Mouse (Mus musculus) intestine, embryonic 15.5 days (tissue): Measurements from ENCODE around the gene Hcn3. TPM values are rescaled to one million over a fixed set of nuclear protein-coding genes. Genes with fewer than 3 reads are reported as not detected.
A peak's percentile ranks its signal among the peaks of the same experiment; 100 is the strongest.

Experiments
- ATAC-seq: fragments of 200-750 bp; cut with Nextera tagmentation; 2 replicates; pipeline ENCODE4 v1.8.0; 2017; ENCODE audit warnings: moderate TSS enrichment, moderate library complexity
- H3K27ac ChIP-seq: fragments of 300-500 bp; sonication (generic); 2 replicates; pipeline ENCODE4 v1.5.1; 2015; ENCODE audit warnings: mild to moderate bottlenecking, inconsistent platforms
- H3K27me3 ChIP-seq: fragments of 300-500 bp; sonication (generic); replicated peaks from 2 replicates; pipeline ENCODE4 v1.6.1; 2015; ENCODE audit warnings: inconsistent platforms
- H3K36me3 ChIP-seq: fragments of 300-500 bp; sonication (generic); 2 replicates; pipeline ENCODE4 v1.6.1; 2015; ENCODE audit warnings: inconsistent platforms
- H3K4me1 ChIP-seq: fragments of 300-500 bp; sonication (generic); replicated peaks from 2 replicates; pipeline ENCODE4 v1.6.1; 2015; ENCODE audit warnings: inconsistent platforms
- H3K4me2 ChIP-seq: fragments of 300-500 bp; sonication (generic); replicated peaks from 2 replicates; pipeline ENCODE4 v1.6.1; 2015; ENCODE audit warnings: mild to moderate bottlenecking, inconsistent platforms
- H3K4me3 ChIP-seq: fragments of 300-500 bp; sonication (generic); replicated peaks from 2 replicates; pipeline ENCODE4 v1.5.1; 2015; ENCODE audit warnings: inconsistent platforms
- H3K9ac ChIP-seq: fragments of 300-500 bp; sonication (generic); 2 replicates; pipeline ENCODE4 v1.6.1; 2015; ENCODE audit warnings: inconsistent platforms
- H3K9me3 ChIP-seq: fragments of 300-500 bp; sonication (generic); 2 replicates; pipeline ENCODE4 v1.6.1; 2016; ENCODE audit warnings: inconsistent platforms
- WGBS: fragments of 180-500 bp; shearing (Covaris S2); methylation state at CpG from one replicate; pipeline ENCODE4 v1.1.7; 2015; 5-methylcytosine and 5-hydroxymethylcytosine counted together
- polyA plus RNA-seq: library from polyadenylated mRNA; unstranded; fragments of >200 nt; fragmentation: Nextera tagmentation; extraction: Ambion mirVana; gene quantifications from 2 replicates; pipeline ENCODE4 v1.2.1, GENCODE M21; 2015

The Hcn3 gene
- polyA plus RNA-seq, 1 experiment from 2014 or later: 2.6 TPM

- H3K4me2 ChIP-seq: peak overlapping the region; percentile 53
- H3K27me3 ChIP-seq: no peaks in the 10 kb centered on the region
- ATAC-seq: no peak
- peaks cover 29% of the 10 kb centered on the region for H3K4me1 ChIP-seq
- peaks cover 7% of the 10 kb centered on the region for H3K36me3 ChIP-seq
- H3K9me3 ChIP-seq: no peaks in the 10 kb centered on the region
- H3K9ac ChIP-seq: no peak overlapping the region
- H3K27ac ChIP-seq: peak overlapping the region; percentile 78
- 58% methylated on average over 12 of the region's 12 CpGs for WGBS
- H3K4me3 ChIP-seq: peak overlapping the region; percentile 28; the same call in 1 of the 2 replicates
Observed at GRCm38 (mm10) chr3:89102495-89103290, 57.3 kb downstream of the Hcn3 start.

- ATAC-seq: peak; percentile 99
Observed at GRCm38 (mm10) chr3:89101812-89102494, 58.0 kb downstream of the Hcn3 start, which contains the start of gene Fdps. TSS of gene Fdps (minus strand) at chr3:89101959.

GRCm38 (mm10) chr3:89101459-89101811 is 58.6 kb downstream of the Hcn3 start:
- ATAC-seq: peak; percentile 51
- Histone ChIP-seq H3K27me3 (no peaks in the 10 kb centered on the region), H3K36me3 (peaks cover 11% of the 10 kb centered on the region), H3K4me3 (peak overlapping the region; percentile 56), H3K4me1 (peaks cover 29% of the 10 kb centered on the region), H3K27ac (peak overlapping the region; percentile 73), H3K9ac (peak overlapping the region; percentile 68), H3K4me2 (peak overlapping the region; percentile 87), H3K9me3 (no peaks in the 10 kb centered on the region)
- 0% methylated on average over 19 of the region's 19 CpGs for WGBS

More at GRCm38 (mm10) chr3:89101812-89102494, 58.0 kb downstream of the Hcn3 start, which contains the start of gene Fdps:
- Histone ChIP-seq H3K4me1 (peaks cover 29% of the 10 kb centered on the region), H3K9ac (peak within 1 kb of the TSS; percentile 68), H3K27me3 (no peaks in the 10 kb centered on the region), H3K27ac (peak within 1 kb of the TSS; percentile 78), H3K9me3 (no peaks in the 10 kb centered on the region), H3K4me2 (peak within 1 kb of the TSS; percentile 87), H3K4me3 (peak within 1 kb of the TSS; percentile 56), H3K36me3 (peaks cover 7% of the 10 kb centered on the region)
- WGBS: under 1% methylated on average over 26 of the region's 26 CpGs

GRCm38 (mm10) chr3:89100811-89101210 is 59.2 kb downstream of the Hcn3 start, which contains the start of gene Gm43738:
TSS of gene Gm43738 (minus strand) at chr3:89101099.
- WGBS: 42% methylated on average over 7 of the region's 7 CpGs
- peaks cover 29% of the 10 kb centered on the region for H3K4me1 ChIP-seq

More at GRCm38 (mm10) chr3:89100811-89101210, 59.2 kb downstream of the Hcn3 start, which contains the start of gene Gm43738:
- peaks cover 14% of the 10 kb centered on the region for H3K36me3 ChIP-seq
- peak within 1 kb of the TSS; percentile 73 for H3K27ac ChIP-seq
- H3K4me3 ChIP-seq: peak within 1 kb of the TSS; percentile 56
- no peak for ATAC-seq
- no peaks in the 10 kb centered on the region for H3K9me3 ChIP-seq
- H3K4me2 ChIP-seq: peak within 1 kb of the TSS; percentile 87
- no peaks in the 10 kb centered on the region for H3K27me3 ChIP-seq
- peak within 1 kb of the TSS; percentile 68 for H3K9ac ChIP-seq

Other genes starting within 250 kb of the Hcn3 start
- 42.9 and 47.5 TPM in 2 replicates for gene Msto1, start 246.2 kb downstream of the Hcn3 start, polyA plus RNA-seq
- 16.4 and 17.0 TPM in 2 replicates for gene Ash1l, start 209.6 kb downstream of the Hcn3 start, polyA plus RNA-seq
- gene Dap3, start 209.0 kb downstream of the Hcn3 start, polyA plus RNA-seq: 163 and 171 TPM in 2 replicates
- 25.6 and 26.6 TPM in 2 replicates for gene Rusc1, start 66.9 kb downstream of the Hcn3 start, polyA plus RNA-seq
- 0.08 TPM in 1 of 2 replicates, not detected in the other for gene Gm43738, start 59.1 kb downstream of the Hcn3 start, polyA plus RNA-seq
- 481 and 531 TPM in 2 replicates for gene Fdps, start 58.2 kb downstream of the Hcn3 start, polyA plus RNA-seq
- 58.8 and 74.1 TPM in 2 replicates for gene Pklr, start 24.1 kb downstream of the Hcn3 start, polyA plus RNA-seq
- gene Clk2, start 4.6 kb upstream of the Hcn3 start, polyA plus RNA-seq: 21.2 and 25.4 TPM in 2 replicates
- 115 and 124 TPM in 2 replicates for gene Scamp3, start 17.3 kb upstream of the Hcn3 start, polyA plus RNA-seq
- 17.9 and 19.3 TPM in 2 replicates for gene Fam189b, start 22.9 kb upstream of the Hcn3 start, polyA plus RNA-seq
- gene Gba, start 42.7 kb upstream of the Hcn3 start, polyA plus RNA-seq: 53.5 and 53.7 TPM in 2 replicates
- gene Thbs3, start 55.0 kb upstream of the Hcn3 start, polyA plus RNA-seq: 20.4 and 23.0 TPM in 2 replicates
- gene Mtx1, start 66.9 kb upstream of the Hcn3 start, polyA plus RNA-seq: 214 and 222 TPM in 2 replicates
- 10.1 and 19.7 TPM in 2 replicates for gene Muc1, start 68.9 kb upstream of the Hcn3 start, polyA plus RNA-seq
- 348 and 351 TPM in 2 replicates for gene Krtcap2, start 85.8 kb upstream of the Hcn3 start, polyA plus RNA-seq
- gene Trim46, start 86.1 kb upstream of the Hcn3 start, polyA plus RNA-seq: 2.9 and 4.1 TPM in 2 replicates
- gene Dpm3, start 99.2 kb upstream of the Hcn3 start, polyA plus RNA-seq: 131 and 134 TPM in 2 replicates
- gene Slc50a1, start 110.4 kb upstream of the Hcn3 start, polyA plus RNA-seq: 60.6 and 63.9 TPM in 2 replicates
- 57.9 and 58.5 TPM in 2 replicates for gene Efna1, start 120.9 kb upstream of the Hcn3 start, polyA plus RNA-seq
- 9.0 and 9.2 TPM in 2 replicates for gene Efna3, start 162.8 kb upstream of the Hcn3 start, polyA plus RNA-seq
- gene Efna4, start 177.8 kb upstream of the Hcn3 start, polyA plus RNA-seq: 16.9 and 18.1 TPM in 2 replicates
- 45.5 and 49.5 TPM in 2 replicates for gene Adam15, start 189.8 kb upstream of the Hcn3 start, polyA plus RNA-seq
- 1.4 and 1.5 TPM in 2 replicates for gene Dcst2, start 201.8 kb upstream of the Hcn3 start, polyA plus RNA-seq
- gene Dcst1, start 205.1 kb upstream of the Hcn3 start, polyA plus RNA-seq: 1.6 and 1.9 TPM in 2 replicates
- 8.9 and 10.4 TPM in 2 replicates for gene Zbtb7b, start 234.6 kb upstream of the Hcn3 start, polyA plus RNA-seq
- not detected in 2 replicates for gene Lenep, start 242.6 kb upstream of the Hcn3 start, polyA plus RNA-seq